Mouse (Mus musculus): Measurements from ENCODE around the gene D730048I06Rik.
"Not testable (repeated sequence)": the region's sequence is repeated elsewhere in the genome, so short reads cannot be mapped to it uniquely, and the experiment has no call there.

Gene D730048I06Rik

DNA sequence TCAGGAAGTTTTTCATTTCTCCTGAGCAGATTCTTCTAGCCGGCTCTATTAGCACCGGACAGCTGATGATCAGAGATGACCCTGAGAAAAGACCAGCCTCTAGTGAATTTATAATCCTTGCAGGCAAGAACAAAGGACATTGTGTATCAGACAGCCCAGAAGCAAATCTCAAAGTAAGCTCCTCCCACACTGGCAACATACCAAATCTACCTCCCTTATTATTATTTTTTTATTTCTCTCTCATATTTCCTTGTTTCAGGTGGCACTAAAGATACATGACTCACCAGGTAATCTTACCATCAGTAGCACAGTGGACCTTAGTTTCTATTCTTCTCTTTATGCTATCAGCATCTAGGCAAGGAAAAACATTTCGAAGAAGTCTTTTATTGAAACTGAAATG lies at the start of gene D730048I06Rik, which contains the start of gene Gm27235:
TSS of gene D730048I06Rik (minus strand) at position 112 of the 400 bp plus-strand sequence.
TSS of gene Gm27235 (minus strand) at position 101 of the 400 bp plus-strand sequence.
- DNase-seq, result no peak

DNA sequence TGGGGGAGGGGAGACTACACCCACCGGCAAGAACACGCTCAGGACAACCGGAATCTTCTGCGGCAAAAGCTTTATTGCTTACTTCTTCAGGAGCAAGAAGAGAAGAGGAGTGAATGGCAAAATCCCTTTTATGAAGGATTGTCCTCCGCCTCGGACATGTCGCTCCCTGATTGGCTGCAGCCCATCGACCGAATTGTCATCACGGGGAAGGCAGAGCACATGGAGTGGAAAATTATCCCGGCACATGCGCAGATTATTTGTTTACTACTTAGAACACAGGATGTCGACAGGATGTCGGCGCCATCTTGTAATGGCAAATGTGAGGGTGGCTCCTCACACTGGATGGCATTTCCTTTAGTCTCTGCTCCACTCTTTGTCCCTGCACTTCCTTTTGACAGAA lies 28.0 kb upstream of the D730048I06Rik start:
- not testable (repeated sequence) for DNase-seq

DNA sequence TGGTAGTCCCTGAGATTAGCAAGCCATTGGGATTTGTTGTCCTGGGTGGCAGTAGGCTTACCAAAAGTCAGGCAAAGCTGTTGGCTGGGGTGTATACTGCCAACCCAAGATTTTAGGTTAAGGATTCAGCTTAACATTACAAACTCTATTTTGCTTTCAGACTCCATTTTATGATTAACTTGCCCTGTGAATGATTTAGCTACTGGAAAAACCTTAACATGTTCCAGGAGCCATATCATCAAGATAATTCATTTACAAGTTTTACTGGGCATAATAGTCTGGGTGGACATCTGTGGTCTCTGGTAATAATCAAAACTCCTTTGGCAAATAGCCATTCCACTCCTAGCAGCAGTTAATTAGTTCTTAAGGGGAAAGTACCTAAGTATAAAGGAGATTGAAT lies 8.2 kb upstream of the D730048I06Rik start:
- DNase-seq, result no peak

DNA sequence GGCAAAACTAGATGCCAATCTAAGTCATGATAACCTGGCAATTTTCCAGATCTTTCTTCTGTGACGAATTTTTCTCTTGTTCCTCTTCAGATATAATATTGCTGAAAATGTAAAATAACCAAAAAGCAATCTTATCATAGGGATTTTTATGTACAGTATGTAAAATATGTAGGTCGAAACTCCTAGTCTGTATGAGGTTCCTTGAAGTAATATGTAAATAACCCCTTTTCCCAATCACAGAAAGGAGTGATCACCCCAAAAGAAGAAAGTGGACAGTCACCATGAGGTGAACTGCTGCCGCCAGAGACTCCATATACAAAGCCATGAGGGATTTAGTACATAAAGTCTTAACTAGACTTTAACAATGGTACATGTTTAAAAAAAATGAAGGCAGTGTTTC lies 11.9 kb downstream of the D730048I06Rik start, which contains the start of gene Gm17727:
TSS of gene Gm17727 (minus strand) at position 101 of the 400 bp plus-strand sequence.
- DNase-seq, result no peak

DNA sequence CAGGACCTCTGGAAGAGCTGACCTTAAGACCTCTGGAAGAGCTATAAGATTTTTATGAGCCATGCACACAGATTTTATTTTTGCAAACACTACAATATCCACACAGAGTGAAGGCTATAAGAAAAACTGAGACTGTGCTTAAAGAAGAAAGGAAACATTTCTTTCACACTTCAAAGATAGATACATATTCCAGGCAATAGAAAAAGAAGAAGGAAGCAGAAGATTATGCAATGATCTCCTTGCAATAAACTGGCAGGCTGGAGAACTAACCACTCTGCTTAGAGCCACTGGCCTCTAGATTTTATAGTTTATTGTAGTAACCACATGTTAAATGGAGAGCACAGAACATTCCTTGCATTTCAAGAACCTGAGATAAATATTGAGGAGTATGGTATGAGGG lies 33.1 kb downstream of the D730048I06Rik start:
- no peak for DNase-seq

DNA sequence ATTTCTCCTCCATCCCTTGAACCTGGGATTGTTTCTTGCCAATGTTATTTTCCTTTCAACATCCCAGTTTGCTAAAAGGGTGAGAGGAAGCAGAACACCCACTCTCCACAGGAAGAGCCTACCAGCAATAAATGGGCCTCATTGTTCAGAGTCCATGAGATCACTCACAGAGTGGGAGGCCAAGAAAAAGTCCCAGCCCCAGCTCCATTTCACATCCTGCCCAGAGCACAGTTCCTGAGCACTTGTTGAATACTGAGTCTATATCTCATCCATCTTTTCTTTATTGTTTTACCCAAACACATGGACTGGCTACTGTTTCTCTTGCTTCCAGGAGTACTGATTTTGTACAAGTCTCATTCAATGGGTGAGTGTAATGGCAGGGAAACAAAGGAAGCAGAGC lies 49.2 kb downstream of the D730048I06Rik start, which contains the start of gene Gm17677:
TSS of gene Gm17677 (plus strand) at position 301 of the 400 bp plus-strand sequence.
- DNase-seq, result no peak
